Mouse (Mus musculus) neural tube, embryonic 13.5 days (tissue): ENCODE measurements around the gene Plcb4. TPM values are rescaled to one million over a fixed set of nuclear protein-coding genes. Genes with fewer than 3 reads are reported as not detected.

Experiments
- ATAC-seq: fragments of 200-750 bp; cut with Nextera tagmentation; 2 replicates; pipeline ENCODE4 v1.8.0; 2017; ENCODE audit warnings: low read depth, mild to moderate bottlenecking, moderate TSS enrichment, moderate library complexity
- H3K27ac ChIP-seq: fragments of 300-500 bp; sonication (generic); replicated peaks from 2 replicates; pipeline ENCODE4 v1.5.1; 2015; ENCODE audit warnings: moderate library complexity, mild to moderate bottlenecking, inconsistent platforms
- H3K27me3 ChIP-seq: fragments of 300-500 bp; sonication (generic); 2 replicates; pipeline ENCODE4 v1.6.1; 2015; ENCODE audit warnings: mild to moderate bottlenecking, inconsistent platforms
- H3K36me3 ChIP-seq: fragments of 300-500 bp; sonication (generic); 2 replicates; pipeline ENCODE4 v1.6.1; 2015; ENCODE audit warnings: mild to moderate bottlenecking, inconsistent platforms
- H3K4me1 ChIP-seq: fragments of 300-500 bp; sonication (generic); replicated peaks from 2 replicates; pipeline ENCODE4 v1.6.1; 2015; ENCODE audit warnings: inconsistent platforms
- H3K4me2 ChIP-seq: fragments of 300-500 bp; sonication (generic); 2 replicates; pipeline ENCODE4 v1.6.1; 2015; ENCODE audit warnings: inconsistent platforms, mild to moderate bottlenecking, moderate library complexity
- H3K4me3 ChIP-seq: fragments of 300-500 bp; sonication (generic); 2 replicates; pipeline ENCODE4 v1.5.1; 2015; ENCODE audit warnings: mild to moderate bottlenecking, inconsistent platforms
- H3K9ac ChIP-seq: fragments of 300-500 bp; sonication (generic); 2 replicates; pipeline ENCODE4 v1.6.1; 2015; ENCODE audit warnings: moderate library complexity, mild to moderate bottlenecking, inconsistent platforms
- H3K9me3 ChIP-seq: fragments of 300-500 bp; sonication (generic); 2 replicates; pipeline ENCODE4 v1.6.1; 2016; ENCODE audit warnings: inconsistent platforms
- WGBS: fragments of 180-500 bp; shearing (Covaris S2); methylation state at CpG from one replicate; pipeline ENCODE4 v1.1.7; 2015; 5-methylcytosine and 5-hydroxymethylcytosine counted together
- polyA plus RNA-seq: library from polyadenylated mRNA; unstranded; fragments of >200 nt; fragmentation: Nextera tagmentation; extraction: Ambion mirVana; gene quantifications from 2 replicates; pipeline ENCODE4 v1.2.1, GENCODE M21; 2015

The Plcb4 gene
- polyA plus RNA-seq, 1 experiment from 2014 or later = 38.2 TPM

DNA sequence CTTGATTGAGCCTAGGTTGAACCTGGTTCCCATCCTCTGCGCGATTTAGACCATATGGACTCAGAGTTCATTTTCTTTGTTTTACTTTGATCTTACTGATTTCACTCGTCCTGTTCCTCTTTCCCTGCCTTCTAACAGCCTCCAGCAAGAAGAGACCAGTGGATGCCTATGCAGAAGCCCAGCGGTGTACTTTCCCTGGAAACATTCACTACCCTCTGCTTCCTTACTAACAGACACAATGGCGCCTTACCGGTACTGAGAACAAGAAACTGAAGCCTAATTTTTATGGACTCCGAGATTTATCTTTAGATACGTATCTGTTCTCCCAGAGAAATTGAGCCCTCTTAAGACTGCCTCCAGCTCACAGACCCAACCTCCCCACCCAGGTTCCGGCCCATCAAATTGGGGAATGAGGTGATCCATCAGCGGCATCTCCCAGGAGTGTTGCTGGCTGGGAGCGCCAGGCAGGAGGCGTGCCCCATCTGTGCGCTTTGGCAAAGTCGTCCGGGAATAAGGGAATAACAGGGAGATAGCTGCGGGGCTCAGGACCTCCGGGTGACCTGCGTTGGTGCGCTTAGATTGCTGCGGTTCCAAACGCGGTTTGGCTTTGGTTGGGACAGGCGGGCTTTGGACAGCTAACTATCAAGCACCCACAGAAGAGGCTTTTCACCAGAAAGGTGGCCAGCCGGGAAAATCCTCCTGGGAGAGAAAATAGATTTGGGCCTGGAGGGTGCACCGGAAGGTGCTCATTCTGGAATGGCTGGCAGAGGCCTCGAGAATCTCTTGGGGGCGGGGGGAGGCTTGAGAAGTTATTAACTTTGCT, 392.2 kb downstream of the Plcb4 start:
- WGBS = 12% methylated on average over 27 of the region's 27 CpGs

DNA sequence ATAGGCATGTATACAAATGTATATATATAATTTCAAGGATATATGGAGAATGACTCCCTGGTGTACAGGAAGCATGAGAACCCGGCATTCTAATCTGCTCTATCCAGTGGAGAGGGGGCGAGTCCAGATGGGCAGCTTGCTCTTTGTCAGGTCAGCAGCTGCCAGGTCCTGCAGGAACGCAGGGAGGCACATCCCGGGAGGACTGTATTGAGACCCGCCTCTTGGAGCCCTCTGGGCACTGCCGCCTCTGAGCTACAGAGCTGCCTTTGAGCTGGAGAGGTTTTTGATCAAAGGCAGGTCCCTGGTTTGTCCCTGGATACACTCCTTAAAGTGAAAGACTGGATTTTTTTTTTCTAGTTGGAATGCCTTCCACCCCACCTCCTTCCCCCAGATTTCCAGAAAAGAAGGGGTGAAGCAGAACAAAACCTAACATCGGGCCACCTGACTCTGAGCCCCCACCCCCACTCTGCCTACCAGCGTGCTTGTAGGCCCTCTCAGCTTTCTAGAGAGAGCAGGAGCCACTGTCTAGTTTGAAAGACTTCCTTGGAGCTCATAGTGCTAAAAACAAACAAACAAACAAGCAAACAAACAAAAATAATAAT, 393.0 kb downstream of the Plcb4 start, which contains the start of gene Lamp5:
Lamp5 (plus strand) TSS at position 552 of the 602 bp plus-strand sequence.
- peak within 1 kb of the TSS; percentile 93 for H3K27ac ChIP-seq
- ATAC-seq = peak; percentile 64
- H3K4me3 ChIP-seq = peak within 1 kb of the TSS; percentile 38
- no peaks in the 10 kb centered on the region for H3K36me3 ChIP-seq
- peak within 1 kb of the TSS; percentile 57 for H3K4me2 ChIP-seq
- 2% methylated on average over 8 of the region's 8 CpGs for WGBS
- peak within 1 kb of the TSS; percentile 75 for H3K9ac ChIP-seq
- H3K9me3 ChIP-seq = no peaks in the 10 kb centered on the region
- peaks cover 31% of the 10 kb centered on the region for H3K4me1 ChIP-seq
- no peaks in the 10 kb centered on the region for H3K27me3 ChIP-seq

More for the DNA sequence above, 392.2 kb downstream of the Plcb4 start:
- Histone ChIP-seq H3K4me1 (peaks cover 31% of the 10 kb centered on the region), H3K4me2 (peak overlapping the region; percentile 57), H3K36me3 (no peaks in the 10 kb centered on the region), H3K9ac (peak overlapping the region; percentile 75), H3K27me3 (no peaks in the 10 kb centered on the region), H3K4me3 (peak overlapping the region; percentile 38), H3K27ac (peak overlapping the region; percentile 93), H3K9me3 (no peaks in the 10 kb centered on the region)
- ATAC-seq = peak; percentile 88

DNA sequence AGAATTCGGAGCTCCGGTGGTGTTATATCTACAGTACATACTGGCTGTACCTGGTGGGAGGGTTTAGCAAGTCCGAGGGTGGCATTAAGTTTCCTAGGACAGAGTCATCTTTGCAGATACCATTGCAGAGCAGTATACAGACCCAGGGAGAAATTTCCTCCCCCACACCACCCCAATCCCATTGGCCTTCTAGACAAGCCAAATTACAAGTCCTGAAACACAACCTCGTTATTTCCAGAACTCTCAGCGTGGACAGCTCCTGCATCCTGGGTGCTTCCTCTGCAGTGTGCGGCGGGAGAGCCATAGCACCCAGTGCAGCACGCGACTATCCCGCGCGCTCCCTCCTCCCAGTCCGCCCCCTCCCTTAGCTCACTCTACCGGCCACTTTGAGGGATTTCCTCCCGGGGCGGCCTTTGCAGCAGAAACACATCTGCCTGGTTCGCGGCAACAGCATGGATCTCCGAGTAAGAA, 399.1 kb downstream of the Plcb4 start:
- Histone ChIP-seq H3K4me1 (peaks cover 22% of the 10 kb centered on the region), H3K36me3 (no peaks in the 10 kb centered on the region), H3K9me3 (no peaks in the 10 kb centered on the region), H3K4me3 (peak overlapping the region; percentile 51), H3K27me3 (peaks cover 38% of the 10 kb centered on the region), H3K4me2 (peak overlapping the region; percentile 61), H3K27ac (peak overlapping the region; percentile 97), H3K9ac (peak overlapping the region; percentile 81)
- peak; percentile 73 for ATAC-seq
- 3% methylated on average over 19 of the region's 19 CpGs for WGBS

DNA sequence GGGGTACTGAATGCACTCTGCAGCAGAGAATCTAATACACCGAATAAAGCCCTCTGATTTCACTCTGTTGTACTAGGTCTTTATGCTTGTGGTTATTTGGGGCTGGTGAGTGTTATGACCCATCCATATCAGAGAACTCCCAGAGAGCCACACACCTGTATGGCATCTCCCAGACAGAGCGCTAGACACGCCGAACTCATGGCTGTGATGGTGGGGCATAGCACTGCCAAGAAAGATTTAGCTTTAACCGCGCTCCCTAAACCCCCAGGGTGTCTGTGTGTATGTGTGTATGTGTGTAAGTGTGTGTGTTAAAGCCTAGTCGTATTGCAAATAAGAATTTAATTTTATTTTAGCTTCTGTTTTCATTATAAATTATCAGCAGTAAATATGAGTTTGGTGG, 399.6 kb downstream of the Plcb4 start:
- H3K27ac ChIP-seq = peak overlapping the region; percentile 97
- no peaks in the 10 kb centered on the region for H3K9me3 ChIP-seq
- no peaks in the 10 kb centered on the region for H3K36me3 ChIP-seq
- H3K4me2 ChIP-seq = peak overlapping the region; percentile 61
- H3K9ac ChIP-seq = peak overlapping the region; percentile 81
- WGBS = 4% methylated on average over 7 of the region's 7 CpGs
- H3K4me1 ChIP-seq = peaks cover 22% of the 10 kb centered on the region
- ATAC-seq = peak; percentile 20; the same call in 1 of the 2 replicates
- peaks cover 38% of the 10 kb centered on the region for H3K27me3 ChIP-seq
- peak overlapping the region; percentile 51 for H3K4me3 ChIP-seq

DNA sequence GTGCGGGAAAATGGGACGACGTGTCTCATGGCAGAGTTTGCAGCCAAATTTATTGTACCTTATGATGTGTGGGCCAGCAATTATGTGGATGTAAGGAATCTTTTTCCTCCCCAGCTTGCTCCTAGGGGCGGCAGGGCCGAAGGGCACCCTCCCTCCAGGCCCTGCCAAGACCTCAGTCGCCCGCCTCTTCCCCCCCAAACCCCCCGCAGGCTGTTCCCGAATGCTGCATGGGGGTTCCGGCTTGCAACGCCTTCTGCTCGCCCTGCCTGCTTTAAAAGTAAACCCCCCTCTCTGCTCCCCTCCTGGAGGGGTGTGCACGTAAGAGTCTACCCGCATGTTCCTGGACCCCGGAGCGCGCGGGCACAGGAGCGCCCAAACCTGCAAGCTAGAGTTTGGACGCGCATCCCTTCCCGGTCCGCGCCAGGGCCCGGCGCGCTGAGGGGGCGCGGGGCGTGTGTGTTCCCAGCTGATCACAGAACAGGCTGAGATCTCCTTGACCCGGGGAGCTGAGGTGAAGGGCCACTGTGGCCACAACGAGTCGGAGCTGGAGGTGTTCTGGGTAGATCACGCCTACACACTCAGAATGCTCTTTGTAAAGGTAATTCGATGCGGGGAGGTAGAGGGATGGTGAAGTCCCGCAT, 400.3 kb downstream of the Plcb4 start:
- H3K4me2 ChIP-seq = peak overlapping the region; percentile 61
- peak; percentile 13; the same call in 1 of the 2 replicates for ATAC-seq
- no peaks in the 10 kb centered on the region for H3K36me3 ChIP-seq
- H3K27ac ChIP-seq = peak overlapping the region; percentile 97
- H3K4me3 ChIP-seq = peak overlapping the region; percentile 51
- WGBS = under 1% methylated on average over 37 of the region's 37 CpGs
- peaks cover 38% of the 10 kb centered on the region for H3K27me3 ChIP-seq
- no peaks in the 10 kb centered on the region for H3K9me3 ChIP-seq
- peak overlapping the region; percentile 81 for H3K9ac ChIP-seq
- peaks cover 20% of the 10 kb centered on the region for H3K4me1 ChIP-seq
